Mouse (Mus musculus) G1E (cell line): Measurements from ENCODE around the gene Rabepk.

Experiments
- CTCF ChIP-seq: IDR thresholded peaks from 2 replicates; pipeline ENCODE4 v1.5.1; 2012; ENCODE audit warnings: low read depth, low read length, inconsistent platforms, mixed read lengths
- GATA1 ChIP-seq: IDR thresholded peaks from 2 replicates; pipeline ENCODE4 v1.6.1; 2012; ENCODE audit warnings: borderline replicate concordance, low read length, inconsistent platforms, mixed read lengths
- GATA2 ChIP-seq: IDR thresholded peaks from 2 replicates; pipeline ENCODE4 v1.6.1; 2012; ENCODE audit warnings: low read depth, low read length, inconsistent platforms, borderline replicate concordance
- POLR2AphosphoS5 ChIP-seq: IDR thresholded peaks from 2 replicates; pipeline ENCODE4 v1.6.1; 2012; ENCODE audit warnings: low read depth, low read length, inconsistent platforms; ENCODE audit not compliant: insufficient replicate concordance
- TAL1 ChIP-seq: conservative IDR thresholded peaks from 2 replicates; pipeline ENCODE4 v1.6.1; 2012; ENCODE audit warnings: low read depth, low read length, inconsistent platforms, mixed read lengths

GRCm38 (mm10) chr2:34741390-34742159 is 58.1 kb downstream of the Rabepk start:
- TF ChIP-seq CTCF, result no peak
- no peak for TF ChIP-seq GATA1
- no peak for TF ChIP-seq TAL1
- no peak for TF ChIP-seq POLR2AphosphoS5
- TF ChIP-seq GATA2, result no peak
